Mouse (Mus musculus) ES-Bruce4 (cell line): ENCODE data around the gene Sgms1. TPM values are rescaled to one million over a fixed set of nuclear protein-coding genes. Genes with fewer than 3 reads are reported as not detected.

ENCODE experiments used
- H3K27ac ChIP-seq: 2 replicates; pipeline ENCODE4 v1.5.1; 2012; ENCODE audit warnings: low read length, inconsistent platforms; ENCODE audit not compliant: insufficient read depth
- H3K27me3 ChIP-seq: 2 replicates; pipeline ENCODE4 v1.6.1; 2012; ENCODE audit warnings: mild to moderate bottlenecking, low read length, inconsistent platforms; ENCODE audit not compliant: control insufficient read depth, poor library complexity, insufficient read depth, severe bottlenecking
- H3K36me3 ChIP-seq: 2 replicates; pipeline ENCODE4 v1.6.1; 2012; ENCODE audit warnings: inconsistent platforms, mild to moderate bottlenecking, low read length, moderate library complexity; ENCODE audit not compliant: control insufficient read depth, poor library complexity, insufficient read depth, severe bottlenecking
- H3K4me1 ChIP-seq: one replicate; pipeline ENCODE4 v1.8.1; 2011; ENCODE audit warnings: low read length; ENCODE audit not compliant: control insufficient read depth, insufficient read depth
- H3K4me3 ChIP-seq: 2 replicates; pipeline ENCODE4 v1.5.1; 2011; ENCODE audit warnings: low read depth, mild to moderate bottlenecking, low read length
- H3K9ac ChIP-seq: 2 replicates; pipeline ENCODE4 v1.6.1; 2012; ENCODE audit warnings: low read depth, mild to moderate bottlenecking, inconsistent platforms; ENCODE audit not compliant: poor library complexity, severe bottlenecking
- H3K9me3 ChIP-seq: replicated peaks from 2 replicates; pipeline ENCODE4 v1.6.1; 2012; ENCODE audit warnings: mild to moderate bottlenecking, low read length, inconsistent platforms; ENCODE audit not compliant: control insufficient read depth, poor library complexity, insufficient read depth, severe bottlenecking
- CTCF ChIP-seq: IDR thresholded peaks from one replicate; pipeline ENCODE4 v1.8.1; 2011; ENCODE audit warnings: low read depth, low read length
- EP300 ChIP-seq: IDR thresholded peaks from 2 replicates; pipeline ENCODE4 v1.6.1; 2011; ENCODE audit warnings: low read depth, low read length; ENCODE audit not compliant: insufficient read depth
- POLR2A ChIP-seq: IDR thresholded peaks from one replicate; pipeline ENCODE4 v1.8.1; 2011; ENCODE audit warnings: low read length; ENCODE audit not compliant: insufficient read depth
- polyA plus RNA-seq: library from polyadenylated mRNA; stranded (reverse); fragments of >200 nt; gene quantifications from 2 replicates; pipeline ENCODE4 v1.2.4, GENCODE M21; 2011; ENCODE audit warnings: low read depth; ENCODE audit not compliant: missing spikeins, insufficient read depth, insufficient read length

Sgms1 gene
- polyA plus RNA-seq, 1 experiment = 69.7 TPM

- no peak overlapping the region for H3K9ac ChIP-seq
- H3K4me3 ChIP-seq = no peak overlapping the region
- H3K4me1 ChIP-seq = no peaks in the 10 kb centered on the region
- H3K27me3 ChIP-seq = no peaks in the 10 kb centered on the region
- H3K27ac ChIP-seq = no peak overlapping the region
- TF ChIP-seq POLR2A (no peak), EP300 (no peak), CTCF (no peak)
- no peaks in the 10 kb centered on the region for H3K9me3 ChIP-seq
- no peaks in the 10 kb centered on the region for H3K36me3 ChIP-seq
Observed at GRCm38 (mm10) chr19:32379239-32379920, 10.1 kb downstream of the Sgms1 start.

DNA sequence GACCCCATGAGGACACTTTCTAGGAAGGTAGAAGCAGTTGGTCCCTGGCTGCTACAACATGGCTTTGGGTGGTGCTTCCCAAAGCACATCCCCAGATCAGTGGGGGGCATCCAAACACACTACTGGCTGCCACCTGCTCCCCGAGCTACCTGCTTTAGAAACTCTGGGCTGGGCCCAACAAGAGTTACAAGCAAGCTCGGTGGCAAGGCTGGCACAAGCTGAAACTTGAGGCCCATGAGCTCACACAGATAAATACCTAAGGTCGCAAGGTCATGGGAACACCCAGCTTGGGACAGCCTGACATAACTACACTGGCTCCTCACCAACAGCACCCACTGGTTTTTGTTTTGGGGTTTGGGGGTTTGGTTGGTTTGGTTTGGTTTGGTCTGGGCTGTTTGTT is 10.9 kb downstream of the Sgms1 start:
- TF ChIP-seq EP300 (no peak), CTCF (no peak), POLR2A (no peak)

DNA sequence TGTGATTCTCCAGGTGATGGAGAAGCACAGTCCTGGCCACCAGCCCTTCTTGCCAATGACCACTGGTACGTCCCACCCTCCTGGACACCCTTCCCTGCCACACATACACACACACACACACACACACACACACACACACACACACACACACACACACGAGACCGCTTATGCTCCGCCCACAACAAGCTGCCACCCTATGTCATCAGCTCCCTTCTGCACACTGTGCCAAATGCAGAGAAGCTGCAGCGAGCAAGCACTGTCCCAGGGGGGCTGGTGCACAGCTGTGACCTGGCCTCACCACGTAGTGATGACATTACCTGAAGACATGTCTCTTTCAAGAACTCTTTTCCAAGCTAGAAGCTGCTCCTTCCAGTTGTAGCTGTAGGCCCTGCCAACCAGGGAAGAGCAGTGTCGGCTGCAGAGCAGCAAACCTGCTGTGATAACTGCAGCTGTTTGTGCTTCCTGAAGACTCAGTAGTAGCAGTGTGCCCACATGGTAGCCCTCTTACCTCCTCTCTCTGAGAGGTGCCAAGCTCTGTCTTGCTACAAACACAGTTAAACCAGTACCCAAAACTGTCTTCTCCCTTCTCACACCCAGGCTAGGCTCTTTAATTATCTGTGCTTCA is 11.7 kb downstream of the Sgms1 start:
- TF ChIP-seq EP300 (no peak), CTCF (no peak), POLR2A (no peak)
- Histone ChIP-seq H3K4me1 (no peaks in the 10 kb centered on the region), H3K9ac (no peak overlapping the region), H3K4me3 (peak overlapping the region; percentile 40), H3K27me3 (no peaks in the 10 kb centered on the region), H3K27ac (no peak overlapping the region), H3K9me3 (no peaks in the 10 kb centered on the region), H3K36me3 (no peaks in the 10 kb centered on the region)

More for the DNA sequence above, 10.9 kb downstream of the Sgms1 start:
- no peak overlapping the region for H3K4me3 ChIP-seq
- H3K9ac ChIP-seq = no peak overlapping the region
- no peaks in the 10 kb centered on the region for H3K9me3 ChIP-seq
- no peaks in the 10 kb centered on the region for H3K27me3 ChIP-seq
- H3K4me1 ChIP-seq = no peaks in the 10 kb centered on the region
- no peak overlapping the region for H3K27ac ChIP-seq
- no peaks in the 10 kb centered on the region for H3K36me3 ChIP-seq

GRCm38 (mm10) chr19:32376886-32377535 is 12.5 kb downstream of the Sgms1 start:
- no peaks in the 10 kb centered on the region for H3K27me3 ChIP-seq
- H3K9ac ChIP-seq = no peak overlapping the region
- no peaks in the 10 kb centered on the region for H3K9me3 ChIP-seq
- no peak overlapping the region for H3K27ac ChIP-seq
- H3K36me3 ChIP-seq = no peaks in the 10 kb centered on the region
- H3K4me1 ChIP-seq = no peaks in the 10 kb centered on the region
- H3K4me3 ChIP-seq = no peak overlapping the region
- no peak for TF ChIP-seq EP300
- TF ChIP-seq POLR2A = no peak
- TF ChIP-seq CTCF = no peak

DNA sequence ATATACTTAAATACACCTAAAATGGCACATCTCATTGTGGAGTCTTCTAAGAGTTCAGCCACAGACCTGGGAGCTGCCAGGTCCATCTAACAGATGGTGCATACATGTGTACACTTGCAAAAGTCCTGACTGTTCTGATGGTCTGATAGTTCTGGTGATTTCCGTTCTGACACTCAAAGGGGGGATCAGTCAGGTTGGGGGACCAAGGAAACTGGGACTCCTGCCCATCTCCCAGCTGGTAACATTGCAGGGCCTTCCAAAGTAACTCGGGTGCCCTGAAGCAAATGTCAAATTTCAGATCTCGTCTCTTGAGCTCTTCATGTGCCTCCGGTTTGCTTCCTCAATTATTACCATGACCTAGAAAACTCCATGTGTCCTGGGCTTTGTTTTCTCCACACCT is 13.5 kb downstream of the Sgms1 start:
- no peak overlapping the region for H3K27ac ChIP-seq
- TF ChIP-seq CTCF (no peak), POLR2A (no peak), EP300 (no peak)
- H3K9ac ChIP-seq = no peak overlapping the region

DNA sequence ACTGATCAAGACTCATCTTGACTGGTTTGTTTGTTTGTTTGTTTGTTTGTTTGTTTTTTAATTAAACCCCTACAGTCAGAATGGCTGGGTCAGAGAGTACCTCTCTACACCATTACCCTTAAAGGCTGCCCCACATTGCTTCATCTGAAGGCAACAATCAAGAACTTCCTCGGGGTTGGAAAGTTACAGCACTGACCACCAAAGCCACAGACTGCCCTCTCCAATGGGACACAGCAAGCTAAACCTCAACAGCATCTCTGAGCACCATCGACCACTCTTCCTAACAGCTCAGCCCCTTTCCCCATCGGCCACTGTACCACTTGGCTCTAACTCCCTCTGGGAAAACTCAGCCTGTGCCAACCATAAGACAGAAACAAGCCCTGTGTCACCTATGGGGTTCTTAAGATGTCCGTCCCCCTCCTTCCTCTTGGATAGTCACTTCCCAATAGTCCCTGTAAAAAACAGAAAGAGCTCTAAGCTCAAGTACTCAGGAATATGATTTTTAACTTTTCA is 14.0 kb downstream of the Sgms1 start:
- Histone ChIP-seq H3K27ac (no peak overlapping the region), H3K36me3 (no peaks in the 10 kb centered on the region), H3K9ac (no peak overlapping the region), H3K9me3 (no peaks in the 10 kb centered on the region), H3K27me3 (no peaks in the 10 kb centered on the region), H3K4me3 (no peak overlapping the region), H3K4me1 (no peaks in the 10 kb centered on the region)
- TF ChIP-seq POLR2A = no peak
- TF ChIP-seq EP300 = no peak
- TF ChIP-seq CTCF = no peak

More for the DNA sequence above, 13.5 kb downstream of the Sgms1 start:
- Histone ChIP-seq H3K36me3 (no peaks in the 10 kb centered on the region), H3K27me3 (no peaks in the 10 kb centered on the region), H3K4me1 (no peaks in the 10 kb centered on the region), H3K4me3 (no peak overlapping the region), H3K9me3 (no peaks in the 10 kb centered on the region)
